Mouse (Mus musculus): ENCODE measurements around the gene Lpin2. TPM values are rescaled to one million over a fixed set of nuclear protein-coding genes. Genes with fewer than 3 reads are reported as not detected.

Gene Lpin2
- total and polyA plus RNA-seq, 3 experiments, result 22.4 to 32.1 TPM; not detected in 1

GRCm38 (mm10) chr17:71246022-71246421 is 63.7 kb downstream of the Lpin2 start:
- Histone ChIP-seq H3K9me3 (replicated peaks; ENCODE audit: insufficient read depth, low read length) (no peaks in the 10 kb centered on the region), H3K27ac (ENCODE audit: control insufficient read depth, low read depth, low read length) (no peak overlapping the region), H3K36me3 (ENCODE audit: control insufficient read depth in 1 of 2, insufficient read depth in 2 of 2, low read length in 2 of 2) (peaks cover 0 to 18% of the 10 kb centered on the region in 2 experiments; a peak in 2 of 4 replicates), H3K4me3 (ENCODE audit: control insufficient read depth in 1 of 2, insufficient read depth in 1 of 2, low read depth in 2 of 2, low read length in 2 of 2) (no peak overlapping the region), H3K4me1 (ENCODE audit: control insufficient read depth in 1 of 2, insufficient read depth in 2 of 2, low read length in 2 of 2) (no peaks in the 10 kb centered on the region), H3K27me3 (ENCODE audit: control insufficient read depth in 1 of 2, insufficient read depth in 2 of 2, low read length in 2 of 2) (no peaks in the 10 kb centered on the region), H3K79me2 (ENCODE audit: control insufficient read depth, insufficient read depth, low read length, poor library complexity) (no peaks in the 10 kb centered on the region), H3K9ac (ENCODE audit: control insufficient read depth, low read depth, low read length, poor library complexity, severe bottlenecking) (no peak overlapping the region)
- DNase-seq (ENCODE audit: low read depth, low spot score), result no peak
- TF ChIP-seq MYC (IDR thresholded peaks at IDR 0.05; ENCODE audit: low read depth, low read length), result no peak
- TF ChIP-seq USF2 (IDR thresholded peaks at IDR 0.05; ENCODE audit: borderline replicate concordance in 1 of 2, insufficient read depth in 1 of 2, low read depth in 1 of 2, low read length in 2 of 2), result no peak
- TF ChIP-seq MAX (IDR thresholded peaks at IDR 0.05; ENCODE audit: low read length), result no peak
- no peak for TF ChIP-seq GATA1 (IDR thresholded peaks at IDR 0.05; ENCODE audit: low read depth, low read length)
- TF ChIP-seq SMC3 (IDR thresholded peaks at IDR 0.05; ENCODE audit: low read depth, low read length), result no peak
- no peak for TF ChIP-seq ELF1 (IDR thresholded peaks at IDR 0.05; ENCODE audit: low read depth, low read length)
- no peak for TF ChIP-seq ZMIZ1 (IDR thresholded peaks at IDR 0.05; ENCODE audit: low read depth, low read length)
- no peak for TF ChIP-seq ZNF384 (IDR thresholded peaks at IDR 0.05; ENCODE audit: low read depth, low read length)
- no peak for TF ChIP-seq POLR2AphosphoS5 (IDR thresholded peaks at IDR 0.05; ENCODE audit: borderline replicate concordance, low read depth, low read length)
- TF ChIP-seq SIN3A (IDR thresholded peaks at IDR 0.05; ENCODE audit: low read length), result no peak
- TF ChIP-seq ETS1 (IDR thresholded peaks at IDR 0.05; ENCODE audit: low read depth, low read length), result no peak
- no peak for TF ChIP-seq USF1 (IDR thresholded peaks at IDR 0.05; ENCODE audit: low read depth, low read length)
- TF ChIP-seq MAZ (IDR thresholded peaks at IDR 0.05; ENCODE audit: low read depth, low read length), result no peak
- TF ChIP-seq POLR2A (IDR thresholded peaks at IDR 0.05; ENCODE audit: control insufficient read depth in 1 of 2, insufficient read depth in 1 of 2, low read depth in 1 of 2, low read length in 2 of 2, poor library complexity in 1 of 2), result no peak
- TF ChIP-seq GABPA (IDR thresholded peaks at IDR 0.05; ENCODE audit: low read depth, low read length), result no peak

DNA sequence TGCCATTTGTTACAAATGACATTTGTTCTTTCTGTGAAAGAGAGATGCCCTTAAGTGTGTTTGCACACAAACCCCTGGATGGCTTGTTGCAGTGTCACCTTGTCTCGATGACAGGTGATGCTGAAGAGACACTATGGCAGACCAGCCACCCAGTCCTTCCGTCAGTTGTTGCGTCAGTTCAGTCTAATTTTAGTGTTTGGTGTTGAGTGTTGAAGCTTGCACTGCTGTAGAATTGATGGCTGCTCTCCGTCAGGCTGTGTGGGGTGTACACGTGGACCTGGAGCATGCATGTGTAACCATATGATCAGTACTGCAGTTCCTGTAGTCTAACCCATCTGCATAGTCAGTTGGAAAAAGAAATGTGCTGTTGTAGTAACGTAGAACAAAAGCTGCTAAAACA is 66.6 kb downstream of the Lpin2 start:
- Histone ChIP-seq H3K27me3 (ENCODE audit: control insufficient read depth in 1 of 2, insufficient read depth in 2 of 2, low read length in 2 of 2) (no peaks in the 10 kb centered on the region), H3K79me2 (ENCODE audit: control insufficient read depth, insufficient read depth, low read length, poor library complexity) (no peaks in the 10 kb centered on the region), H3K27ac (ENCODE audit: control insufficient read depth, low read depth, low read length) (no peak overlapping the region), H3K9ac (ENCODE audit: control insufficient read depth, low read depth, low read length, poor library complexity, severe bottlenecking) (no peak overlapping the region), H3K9me3 (replicated peaks; ENCODE audit: insufficient read depth, low read length) (no peaks in the 10 kb centered on the region), H3K4me3 (ENCODE audit: control insufficient read depth in 1 of 2, insufficient read depth in 1 of 2, low read depth in 2 of 2, low read length in 2 of 2) (no peak overlapping the region), H3K4me1 (ENCODE audit: control insufficient read depth in 1 of 2, insufficient read depth in 2 of 2, low read length in 2 of 2) (peaks cover 0 to under 1% of the 10 kb centered on the region in 2 experiments; a peak in 2 of 4 replicates), H3K36me3 (ENCODE audit: control insufficient read depth in 1 of 2, insufficient read depth in 2 of 2, low read length in 2 of 2) (peaks cover 2 to 14% of the 10 kb centered on the region in 2 experiments)
- no peak for TF ChIP-seq ZMIZ1 (IDR thresholded peaks at IDR 0.05; ENCODE audit: low read depth, low read length)
- TF ChIP-seq SMC3 (IDR thresholded peaks at IDR 0.05; ENCODE audit: low read depth, low read length), result no peak
- TF ChIP-seq KAT2A (conservative IDR thresholded peaks at IDR 0.05; ENCODE audit: low read depth, low read length), result no peak
- TF ChIP-seq MAX (IDR thresholded peaks at IDR 0.05; ENCODE audit: low read length), result no peak
- no peak for TF ChIP-seq MYB (IDR thresholded peaks at IDR 0.05; ENCODE audit: low read depth, low read length)
- no peak for TF ChIP-seq CHD1 (IDR thresholded peaks at IDR 0.05; ENCODE audit: low read depth, low read length)
- no peak for TF ChIP-seq NELFE (IDR thresholded peaks at IDR 0.05; ENCODE audit: low read depth, low read length)
- no peak for TF ChIP-seq BHLHE40 (IDR thresholded peaks at IDR 0.05; ENCODE audit: borderline replicate concordance, low read depth, low read length)
- no peak for TF ChIP-seq UBTF (IDR thresholded peaks at IDR 0.05; ENCODE audit: borderline replicate concordance, insufficient read depth, low read depth, low read length)
- no peak for TF ChIP-seq GATA1 (IDR thresholded peaks at IDR 0.05; ENCODE audit: low read depth, low read length)
- no peak for TF ChIP-seq POLR2AphosphoS2 (IDR thresholded peaks at IDR 0.05; ENCODE audit: low read length)
- TF ChIP-seq TAL1 (IDR thresholded peaks at IDR 0.05; ENCODE audit: low read length), result no peak
- TF ChIP-seq RCOR1 (IDR thresholded peaks at IDR 0.05; ENCODE audit: low read depth, low read length), result no peak
- DNase-seq (ENCODE audit: low read depth, low spot score), result no peak
